Mouse (Mus musculus) CH12.LX (cell line): Measurements from ENCODE around the gene Scd2.

Source experiments
- CTCF ChIP-seq, 2 experiments: IDR thresholded peaks in 1 of 2; conservative IDR thresholded peaks in 1 of 2; 2 replicates each; pipeline ENCODE4 v1.5.1; 2011 to 2012; ENCODE audit warnings: low read depth in 2 of 2, low read length in 2 of 2, improper control_type of control experiment in 1 of 2, inconsistent platforms in 1 of 2, mild to moderate bottlenecking in 1 of 2, moderate library complexity in 1 of 2
- E2F4 ChIP-seq: IDR thresholded peaks from 2 replicates; pipeline ENCODE4 v1.6.1; 2011; ENCODE audit warnings: low read depth, low read length, improper control_type of control experiment; ENCODE audit not compliant: insufficient replicate concordance
- KAT2A ChIP-seq: IDR thresholded peaks from 2 replicates; pipeline ENCODE4 v1.6.1; 2012; ENCODE audit warnings: low read length, improper control_type of control experiment, inconsistent platforms; ENCODE audit not compliant: insufficient replicate concordance
- MAFK ChIP-seq: IDR thresholded peaks from 2 replicates; pipeline ENCODE4 v1.6.1; 2011; ENCODE audit warnings: low read length, improper control_type of control experiment; ENCODE audit not compliant: insufficient replicate concordance
- TCF12 ChIP-seq: IDR thresholded peaks from 2 replicates; pipeline ENCODE4 v1.6.1; 2014; ENCODE audit warnings: low read depth, mild to moderate bottlenecking, inconsistent platforms, low read length, improper control_type of control experiment
- ZC3H11A ChIP-seq: IDR thresholded peaks from 2 replicates; pipeline ENCODE4 v1.6.1; 2012; ENCODE audit warnings: low read depth, mild to moderate bottlenecking, inconsistent platforms, low read length, improper control_type of control experiment
- ZNF384 ChIP-seq: IDR thresholded peaks from 2 replicates; pipeline ENCODE4 v1.6.1; 2012; ENCODE audit warnings: low read depth, low read length, improper control_type of control experiment, inconsistent platforms

- TF ChIP-seq MAFK (no peak), KAT2A (no peak), CTCF (conservative IDR thresholded peaks at IDR 0.05 in 1 of 2, IDR thresholded peaks at IDR 0.05 in 1 of 2; ENCODE audit: low read depth in 2 of 2, low read length in 2 of 2) (no peak), ZC3H11A (no peak), E2F4 (no peak), ZNF384 (no peak), TCF12 (no peak)
Measured at GRCm38 (mm10) chr19:44321631-44322030, 28.2 kb downstream of the Scd2 start.
